Mouse (Mus musculus) hindbrain, postnatal 0 days (tissue): ENCODE data around the gene Gramd1c. TPM values are rescaled to one million over a fixed set of nuclear protein-coding genes. Genes with fewer than 3 reads are reported as not detected.

Experiments
- ATAC-seq: fragments of 200-750 bp; cut with Nextera tagmentation; 2 replicates; pipeline ENCODE4 v1.8.0; 2017; ENCODE audit warnings: mild to moderate bottlenecking, moderate TSS enrichment, moderate library complexity
- DNase-seq: peaks from one replicate; pipeline ENCODE4 v3.0.0-alpha.2; 2015; ENCODE audit warnings: low spot score
- H3K27ac ChIP-seq: fragments of 300-500 bp; sonication (generic); 2 replicates; pipeline ENCODE4 v1.5.1; 2014; ENCODE audit warnings: mild to moderate bottlenecking
- H3K27me3 ChIP-seq: fragments of 300-500 bp; sonication (generic); 2 replicates; pipeline ENCODE4 v1.6.1; 2014; ENCODE audit warnings: low read length, mixed read lengths; ENCODE audit not compliant: insufficient read depth
- H3K36me3 ChIP-seq: fragments of 300-500 bp; sonication (generic); 2 replicates; pipeline ENCODE4 v1.6.1; 2014; ENCODE audit warnings: low read length, mixed read lengths; ENCODE audit not compliant: insufficient read depth
- H3K4me1 ChIP-seq: fragments of 300-500 bp; sonication (generic); 2 replicates; pipeline ENCODE4 v1.6.1; 2014; ENCODE audit warnings: antibody characterized with exemption, low read length, mixed read lengths; ENCODE audit not compliant: insufficient read depth
- H3K4me2 ChIP-seq: fragments of 300-500 bp; sonication (generic); 2 replicates; pipeline ENCODE4 v1.6.1; 2014; ENCODE audit warnings: low read depth, mild to moderate bottlenecking, low read length, moderate library complexity, mixed read lengths
- H3K4me3 ChIP-seq: fragments of 300-500 bp; sonication (generic); 2 replicates; pipeline ENCODE4 v1.5.1; 2014; ENCODE audit warnings: low read length
- H3K9ac ChIP-seq: fragments of 300-500 bp; sonication (generic); replicated peaks from 2 replicates; pipeline ENCODE4 v1.6.1; 2014; ENCODE audit warnings: mild to moderate bottlenecking, low read length, moderate library complexity, mixed read lengths
- H3K9me3 ChIP-seq: fragments of 300-500 bp; sonication (generic); 2 replicates; pipeline ENCODE4 v1.6.1; 2016; ENCODE audit warnings: low read length, mixed read lengths
- CTCF ChIP-seq: IDR thresholded peaks from 2 replicates; pipeline ENCODE4 v1.5.1; 2016; ENCODE audit warnings: antibody characterized with exemption, control low read depth, low read depth
- WGBS: fragments of 180-500 bp; shearing (Covaris S2); extraction: QIAGEN DNeasy Blood & Tissue Kit; methylation state at CpG from one replicate; pipeline ENCODE4 v1.1.7; 2014; 5-methylcytosine and 5-hydroxymethylcytosine counted together
- polyA plus RNA-seq: library from polyadenylated mRNA; unstranded; fragments of >200 nt; fragmentation: Nextera tagmentation; extraction: Ambion mirVana; gene quantifications from 2 replicates; pipeline ENCODE4 v1.2.1, GENCODE M21; 2015
- total RNA-seq: library from RNA; depleted of rRNA; stranded (reverse); fragments of >200 nt; gene quantifications from 2 replicates; pipeline ENCODE4 v1.2.3, GENCODE M21; 2014

Gramd1c gene
- total and polyA plus RNA-seq, 2 experiments from 2014 or later = 0.63 to 2.6 TPM

- H3K9ac ChIP-seq = no peak overlapping the region
- H3K27ac ChIP-seq = no peak overlapping the region
- H3K27me3 ChIP-seq = no peaks in the 10 kb centered on the region
- no peaks in the 10 kb centered on the region for H3K36me3 ChIP-seq
- H3K9me3 ChIP-seq = no peaks in the 10 kb centered on the region
- H3K4me1 ChIP-seq = no peaks in the 10 kb centered on the region
- no peak; the same call in 1 of the 2 replicates for TF ChIP-seq CTCF
- no peak overlapping the region for H3K4me3 ChIP-seq
- DNase-seq (peak; percentile 13), ATAC-seq (no peak)
- H3K4me2 ChIP-seq = no peak overlapping the region
- 61% methylated on average over 5 of the region's 5 CpGs for WGBS
These were observed 61.1 kb downstream of the Gramd1c start for GRCm38 (mm10) chr16:44002086-44002485.

- no peak for TF ChIP-seq CTCF
- WGBS = 77% methylated on average over 5 of the region's 5 CpGs
- Histone ChIP-seq H3K9me3 (no peaks in the 10 kb centered on the region), H3K36me3 (no peaks in the 10 kb centered on the region), H3K4me2 (no peak overlapping the region), H3K4me1 (no peaks in the 10 kb centered on the region), H3K9ac (no peak overlapping the region), H3K27ac (no peak overlapping the region), H3K27me3 (no peaks in the 10 kb centered on the region), H3K4me3 (no peak overlapping the region)
- no peak for ATAC-seq
- no peak for DNase-seq
These were observed 63.6 kb downstream of the Gramd1c start for GRCm38 (mm10) chr16:43999541-43999940.

GRCm38 (mm10) chr16:43999111-43999510 is 64.0 kb downstream of the Gramd1c start:
- no peak overlapping the region for H3K4me3 ChIP-seq
- no peak for TF ChIP-seq CTCF
- no peak overlapping the region for H3K4me2 ChIP-seq
- DNase-seq (no peak), ATAC-seq (no peak)
- no peaks in the 10 kb centered on the region for H3K36me3 ChIP-seq
- no peaks in the 10 kb centered on the region for H3K27me3 ChIP-seq
- 78% methylated on average over 8 of the region's 8 CpGs for WGBS
- H3K9me3 ChIP-seq = no peaks in the 10 kb centered on the region
- no peak overlapping the region for H3K27ac ChIP-seq
- H3K4me1 ChIP-seq = no peaks in the 10 kb centered on the region
- H3K9ac ChIP-seq = no peak overlapping the region

GRCm38 (mm10) chr16:43994623-43995022 is 68.5 kb downstream of the Gramd1c start:
- WGBS = 81% methylated on average over 3 of the region's 3 CpGs
- H3K9me3 ChIP-seq = no peaks in the 10 kb centered on the region
- H3K4me2 ChIP-seq = no peak overlapping the region
- no peak overlapping the region for H3K9ac ChIP-seq
- no peak overlapping the region for H3K4me3 ChIP-seq
- H3K27ac ChIP-seq = no peak overlapping the region
- DNase-seq = no peak
- H3K27me3 ChIP-seq = no peaks in the 10 kb centered on the region
- TF ChIP-seq CTCF = no peak
- H3K4me1 ChIP-seq = no peaks in the 10 kb centered on the region
- H3K36me3 ChIP-seq = no peaks in the 10 kb centered on the region
- no peak for ATAC-seq

- ATAC-seq = no peak
- no peaks in the 10 kb centered on the region for H3K27me3 ChIP-seq
- TF ChIP-seq CTCF = no peak
- no peak overlapping the region for H3K27ac ChIP-seq
- H3K4me3 ChIP-seq = no peak overlapping the region
- DNase-seq = no peak
- H3K4me2 ChIP-seq = no peak overlapping the region
- no peaks in the 10 kb centered on the region for H3K9me3 ChIP-seq
- no peak overlapping the region for H3K9ac ChIP-seq
- 92% methylated on average over 4 of the region's 4 CpGs for WGBS
- no peaks in the 10 kb centered on the region for H3K36me3 ChIP-seq
- H3K4me1 ChIP-seq = no peaks in the 10 kb centered on the region
These were observed 76.8 kb downstream of the Gramd1c start for GRCm38 (mm10) chr16:43986299-43986698.

- Histone ChIP-seq H3K4me2 (peak overlapping the region; percentile 96), H3K4me3 (peak overlapping the region; percentile 68), H3K4me1 (no peaks in the 10 kb centered on the region), H3K36me3 (no peaks in the 10 kb centered on the region), H3K9me3 (no peaks in the 10 kb centered on the region), H3K27ac (no peak overlapping the region), H3K9ac (peak overlapping the region; percentile 65), H3K27me3 (no peaks in the 10 kb centered on the region)
- WGBS = 30% methylated on average over 9 of the region's 9 CpGs
- no peak; the same call in 1 of the 2 replicates for ATAC-seq
- DNase-seq = peak; percentile 14
- no peak for TF ChIP-seq CTCF
These were observed 83.0 kb downstream of the Gramd1c start for GRCm38 (mm10) chr16:43980110-43980609.

- peak within 1 kb of the TSS; percentile 65 for H3K9ac ChIP-seq
- DNase-seq = peak; percentile 56
- no peaks in the 10 kb centered on the region for H3K27me3 ChIP-seq
- H3K36me3 ChIP-seq = no peaks in the 10 kb centered on the region
- no peak within 1 kb of the TSS for H3K27ac ChIP-seq
- peak; percentile 78 for ATAC-seq
- peak within 1 kb of the TSS; percentile 68 for H3K4me3 ChIP-seq
- no peaks in the 10 kb centered on the region for H3K4me1 ChIP-seq
- no peak for TF ChIP-seq CTCF
- H3K9me3 ChIP-seq = no peaks in the 10 kb centered on the region
- WGBS = under 1% methylated on average over 91 of the region's 103 CpGs
- peak within 1 kb of the TSS; percentile 96 for H3K4me2 ChIP-seq
These were observed 83.6 kb downstream of the Gramd1c start, which contains the start of gene Zdhhc23 for GRCm38 (mm10) chr16:43979328-43980109. Gene Zdhhc23 (minus strand): TSS chr16:43979791.
